Mouse (Mus musculus): Measurements from ENCODE around the gene Fv1. TPM values are rescaled to one million over a fixed set of nuclear protein-coding genes. Genes with fewer than 3 reads are reported as not detected.

The Fv1 gene
- total RNA-seq, 2 experiments from 2014 or later: 9.9 to 11.8 TPM

DNA sequence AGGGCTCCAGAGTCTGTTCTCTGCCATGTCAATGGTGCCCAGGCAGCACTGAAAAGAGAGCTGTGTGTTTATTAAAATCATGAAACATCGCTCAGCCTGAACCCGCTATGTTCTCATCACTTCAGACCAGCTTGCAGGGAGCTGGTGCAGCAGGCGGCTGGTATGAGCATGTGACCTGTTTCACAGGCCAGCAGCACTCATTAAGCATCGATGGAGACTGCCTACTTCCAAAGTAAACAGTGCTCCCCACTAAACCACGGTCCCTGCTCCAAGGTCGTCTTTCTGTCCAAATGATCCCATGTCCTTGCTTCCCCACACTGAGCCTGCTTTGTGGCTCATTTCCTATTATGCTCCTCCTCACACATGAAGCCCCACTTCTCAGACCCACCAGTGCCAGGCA, 21.6 kb downstream of the Fv1 start:
- no peak overlapping the region for H3K4me3 ChIP-seq
- no peak for TF ChIP-seq CTCF (IDR thresholded peaks at IDR 0.05)
- no peak for DNase-seq (ENCODE audit: extremely low spot score in 1 of 2, low spot score in 2 of 2)
- H3K27ac ChIP-seq: no peak overlapping the region
- intact Hi-C loops (cut with DNase I): no loop called here

DNA sequence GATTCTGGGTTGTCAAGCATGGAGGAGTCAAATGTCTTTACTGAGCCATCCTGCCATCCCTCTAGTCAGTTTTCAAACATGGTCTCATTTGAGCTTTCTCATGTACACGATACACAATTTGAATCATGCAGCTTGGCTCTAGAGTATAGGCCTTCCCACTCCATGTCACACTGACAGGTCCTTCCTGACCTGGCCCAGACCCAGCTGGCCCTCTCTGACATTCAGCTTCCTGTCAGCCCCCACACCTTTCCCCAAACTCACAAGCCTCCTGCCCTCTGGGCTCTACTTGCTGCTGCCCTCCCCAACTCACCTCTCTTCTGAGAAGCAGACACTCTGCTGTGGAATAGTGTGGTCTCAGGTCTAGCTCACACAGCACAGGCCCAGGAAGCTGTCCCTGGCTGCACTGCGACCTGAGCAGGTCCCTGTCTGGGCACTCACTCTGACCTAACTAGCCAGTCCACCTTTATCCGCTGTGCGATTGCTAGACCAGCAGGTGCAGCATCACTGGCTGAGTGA, 27.1 kb downstream of the Fv1 start:
- Histone ChIP-seq H3K4me3 (no peak overlapping the region), H3K27ac (no peak overlapping the region)
- TF ChIP-seq CTCF (IDR thresholded peaks at IDR 0.05): no peak
- no peak for DNase-seq (ENCODE audit: extremely low spot score in 1 of 2, low spot score in 2 of 2)
- intact Hi-C loops (cut with DNase I): no loop called here

GRCm38 (mm10) chr4:147896411-147896810, 27.6 kb downstream of the Fv1 start:
- no peak for TF ChIP-seq CTCF (IDR thresholded peaks at IDR 0.05)
- Histone ChIP-seq H3K4me3 (no peak overlapping the region), H3K27ac (no peak overlapping the region)
- intact Hi-C loops (cut with DNase I): no loop called here
- DNase-seq (ENCODE audit: extremely low spot score in 1 of 2, low spot score in 2 of 2): no peak

DNA sequence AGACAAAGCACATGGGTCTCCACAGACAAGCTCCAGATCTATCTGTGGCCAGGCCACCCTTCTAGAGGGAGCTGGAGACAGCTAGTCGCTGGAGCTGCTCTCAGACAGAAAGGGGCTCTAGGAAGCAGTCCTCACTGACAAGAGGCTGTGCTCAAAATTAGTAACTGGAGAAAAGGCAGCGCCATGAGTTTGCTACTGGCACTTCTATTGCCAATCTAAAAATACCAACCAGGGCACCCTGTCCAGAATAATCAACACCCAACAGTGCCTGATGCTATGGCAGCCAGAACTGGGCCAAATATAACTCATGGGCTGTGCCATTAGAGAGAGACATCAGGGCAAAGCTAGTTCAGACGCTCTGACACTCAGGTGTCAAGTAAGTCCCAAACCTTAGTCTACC, 28.6 kb downstream of the Fv1 start:
- no peak overlapping the region for H3K4me3 ChIP-seq
- intact Hi-C loops (cut with DNase I): no loop called here
- H3K27ac ChIP-seq: peak overlapping the region; percentile 28; the same call in 1 of the 2 replicates
- TF ChIP-seq CTCF (IDR thresholded peaks at IDR 0.05): no peak
- DNase-seq (ENCODE audit: extremely low spot score in 1 of 2, low spot score in 2 of 2): no peak

- intact Hi-C loops (cut with DNase I): no loop called here
- Histone ChIP-seq H3K27ac (no peak overlapping the region), H3K4me3 (no peak overlapping the region)
- DNase-seq (ENCODE audit: extremely low spot score in 1 of 2, low spot score in 2 of 2): no peak
- no peak for TF ChIP-seq CTCF (IDR thresholded peaks at IDR 0.05)
These were observed 31.7 kb downstream of the Fv1 start for GRCm38 (mm10) chr4:147900452-147900851.

DNA sequence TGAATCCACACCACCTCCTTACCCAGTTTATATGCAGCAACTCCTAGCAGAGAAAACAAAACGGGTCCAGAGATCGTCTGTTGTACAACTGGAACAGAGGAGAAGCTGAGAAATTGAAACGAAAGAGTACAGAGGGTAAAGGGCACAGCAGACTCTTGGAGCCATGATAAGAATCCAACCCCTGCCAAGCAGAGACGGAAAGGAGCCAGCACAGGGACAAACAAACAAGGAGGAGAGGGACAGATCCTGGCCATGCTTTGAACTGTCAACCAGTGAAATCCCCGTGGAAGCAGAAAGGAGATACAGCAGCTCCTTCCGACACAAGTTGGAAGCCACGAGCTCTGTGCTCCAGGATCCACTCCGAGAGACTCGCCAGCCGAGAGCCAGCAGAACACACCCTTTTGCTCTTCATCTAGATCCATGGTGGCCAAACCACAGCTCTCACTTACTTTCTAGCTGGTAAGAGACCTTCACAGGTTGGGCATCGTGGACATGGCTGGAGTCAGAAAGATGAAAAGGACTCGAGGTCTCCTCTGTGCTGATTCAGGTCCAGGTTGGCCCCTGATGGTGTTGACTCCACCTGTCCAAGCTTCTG, 34.2 kb downstream of the Fv1 start:
- DNase-seq (ENCODE audit: extremely low spot score in 1 of 2, low spot score in 2 of 2): no peak
- H3K4me3 ChIP-seq: no peak overlapping the region
- no peak for TF ChIP-seq CTCF (IDR thresholded peaks at IDR 0.05)
- intact Hi-C loops (cut with DNase I): no loop called here
- no peak overlapping the region for H3K27ac ChIP-seq

DNA sequence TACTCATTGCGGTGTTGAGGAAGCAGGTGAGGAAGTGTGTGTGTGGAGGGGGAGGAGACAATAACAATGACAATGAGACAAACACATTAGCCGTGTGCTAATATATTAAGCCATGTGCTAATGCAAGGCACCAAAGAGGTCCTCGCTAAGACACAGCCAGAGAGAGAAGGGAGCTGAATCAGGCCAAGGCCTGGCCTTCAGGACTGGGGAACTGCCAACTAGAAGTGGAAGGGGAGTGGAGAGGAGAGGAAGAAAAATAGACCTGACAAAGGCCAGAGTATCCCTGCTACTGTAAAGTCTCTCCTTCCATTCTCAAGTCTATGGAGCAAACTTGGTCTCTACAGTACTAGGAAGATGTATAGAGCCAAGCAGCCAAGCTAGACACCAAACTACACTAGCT, 34.8 kb downstream of the Fv1 start:
- DNase-seq (ENCODE audit: extremely low spot score in 1 of 2, low spot score in 2 of 2): no peak
- TF ChIP-seq CTCF (IDR thresholded peaks at IDR 0.05): no peak
- H3K4me3 ChIP-seq: peak overlapping the region; percentile 100
- intact Hi-C loops (cut with DNase I): no loop called here
- H3K27ac ChIP-seq: peak overlapping the region; percentile 100

DNA sequence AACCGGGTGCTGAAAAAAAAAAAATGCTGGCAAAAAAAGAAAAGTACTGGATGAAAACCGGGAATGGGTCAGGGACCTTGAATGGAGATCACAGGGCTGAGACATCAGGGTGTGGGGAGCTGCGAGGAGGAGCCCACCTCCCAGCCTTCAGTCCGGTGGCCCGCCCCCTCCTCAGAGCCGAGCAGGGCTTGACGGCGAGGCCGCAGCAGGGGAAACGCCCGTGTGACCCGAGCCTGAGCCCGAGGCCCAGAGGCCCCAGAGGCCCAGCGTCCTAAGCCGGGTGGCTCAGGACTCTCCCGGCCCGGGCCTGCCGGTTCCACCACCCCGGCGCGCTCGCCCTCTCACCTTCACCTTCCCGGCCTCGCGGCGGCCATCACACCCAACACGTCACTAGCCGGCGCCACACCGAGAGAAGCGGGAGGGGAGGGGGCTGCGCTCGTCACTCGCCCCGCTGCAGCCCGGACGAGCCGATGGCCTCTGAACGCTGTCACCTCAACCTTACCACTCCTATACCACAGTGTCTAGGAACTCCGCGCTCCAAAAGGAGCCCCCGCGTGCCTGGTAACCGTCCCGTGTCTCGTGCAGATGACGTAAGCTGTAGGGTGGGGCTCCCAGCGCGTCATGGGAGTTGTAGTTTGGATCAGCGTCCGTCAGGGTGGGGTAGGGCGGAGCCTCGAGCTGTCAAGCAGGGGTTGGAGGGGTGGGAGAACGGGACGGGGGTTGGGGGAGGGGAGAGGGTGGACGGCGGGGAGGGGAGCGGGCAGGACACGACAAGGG, 35.7 kb downstream of the Fv1 start, which contains the start of gene Mfn2:
Gene Mfn2, minus strand, starts transcription at position 392 of the 777 bp plus-strand sequence.
- intact Hi-C loops (cut with DNase I): loop anchor here (2.0 kb wide), 1 partner anchor 36 kb away; the partner anchor contains the start of gene 2510039O18Rik
- no peak for TF ChIP-seq CTCF (IDR thresholded peaks at IDR 0.05)
- Histone ChIP-seq H3K27ac (peak within 1 kb of the TSS; percentile 100), H3K4me3 (peak within 1 kb of the TSS; percentile 100)
- DNase-seq (ENCODE audit: extremely low spot score in 1 of 2, low spot score in 2 of 2): peak; percentile 90

- DNase-seq (ENCODE audit: extremely low spot score in 1 of 2, low spot score in 2 of 2): no peak
- TF ChIP-seq CTCF (IDR thresholded peaks at IDR 0.05): no peak; the same call in 1 of the 2 replicates
- intact Hi-C loops (cut with DNase I): loop anchor here (2.0 kb wide), 1 partner anchor 36 kb away; the partner anchor contains the start of gene 2510039O18Rik
- H3K4me3 ChIP-seq: peak overlapping the region; percentile 100
- H3K27ac ChIP-seq: peak overlapping the region; percentile 100
These were observed 36.4 kb downstream of the Fv1 start for GRCm38 (mm10) chr4:147905090-147905659.

DNA sequence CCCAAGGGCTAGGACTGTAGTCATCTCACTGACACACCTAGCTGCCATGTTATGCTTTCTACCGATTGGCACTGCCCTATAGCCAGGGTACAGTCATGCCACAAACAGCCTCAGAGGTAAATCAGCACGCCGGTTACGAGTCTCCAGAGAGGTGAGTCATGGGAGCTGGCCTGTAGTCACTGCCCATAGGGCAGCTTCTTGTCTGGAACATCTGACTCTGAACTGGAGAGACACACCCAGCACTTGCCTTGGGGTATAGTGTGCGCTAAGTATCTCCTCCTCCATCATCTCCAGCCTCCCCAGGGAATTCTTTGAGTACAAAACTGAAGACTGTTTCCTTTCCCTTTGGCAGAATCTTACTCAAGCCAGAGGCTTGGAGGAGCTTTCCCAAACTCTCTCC, 37.5 kb downstream of the Fv1 start:
- no peak for TF ChIP-seq CTCF (IDR thresholded peaks at IDR 0.05)
- DNase-seq (ENCODE audit: extremely low spot score in 1 of 2, low spot score in 2 of 2): no peak
- intact Hi-C loops (cut with DNase I): no loop called here
- Histone ChIP-seq H3K4me3 (no peak overlapping the region), H3K27ac (no peak overlapping the region)

DNA sequence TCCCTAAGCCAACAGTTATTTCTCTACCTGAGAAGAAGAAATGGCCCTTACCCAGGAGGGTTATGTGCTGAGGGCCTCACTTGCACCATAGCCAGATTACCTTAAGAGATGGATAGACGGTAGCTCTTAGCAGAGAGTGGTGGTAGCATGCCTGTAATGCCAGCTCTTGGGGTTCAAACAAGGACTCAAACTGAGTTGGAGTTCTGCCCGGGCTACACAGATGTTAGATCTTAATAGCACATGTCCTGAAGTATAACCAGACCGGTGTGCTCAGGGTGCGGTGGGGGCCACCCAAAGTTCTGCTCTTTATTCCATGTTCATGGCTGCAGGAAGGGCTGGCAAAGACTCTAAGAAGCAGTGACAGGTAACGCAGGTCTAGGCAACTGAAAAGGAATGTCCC, 40.7 kb downstream of the Fv1 start:
- TF ChIP-seq CTCF (IDR thresholded peaks at IDR 0.05): no peak
- intact Hi-C loops (cut with DNase I): no loop called here
- H3K4me3 ChIP-seq: no peak overlapping the region
- DNase-seq (ENCODE audit: extremely low spot score in 1 of 2, low spot score in 2 of 2): no peak
- H3K27ac ChIP-seq: no peak overlapping the region

Data from left cerebral cortex, adult 2 months (tissue).